Mouse (Mus musculus): ENCODE measurements around the gene Tmem210. TPM values are rescaled to one million over a fixed set of nuclear protein-coding genes. Genes with fewer than 3 reads are reported as not detected.

Gene Tmem210
- total and polyA plus RNA-seq, 3 experiments: not detected

DNA sequence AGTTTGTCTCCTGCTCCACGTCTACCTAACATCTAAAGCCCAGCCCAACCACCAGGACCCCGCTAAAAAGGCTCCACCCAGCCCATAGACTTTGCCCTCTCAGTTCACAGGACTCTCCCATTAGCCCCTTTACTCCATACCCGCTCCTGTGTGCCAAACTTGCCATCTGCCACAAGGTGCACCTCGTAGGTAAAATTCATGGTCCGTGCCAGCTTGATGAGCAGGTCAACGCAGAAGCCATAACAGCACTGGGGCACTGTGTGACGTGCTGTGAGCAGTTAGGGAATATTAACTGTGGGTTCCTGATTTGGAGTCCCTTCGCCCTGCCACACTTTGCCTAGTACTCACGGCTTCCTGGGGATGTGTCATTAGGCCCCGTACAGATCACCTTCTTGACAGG, 10.1 kb downstream of the Tmem210 start:
- no peaks in the 10 kb centered on the region for H3K79me2 ChIP-seq (replicated peaks; ENCODE audit: control insufficient read depth, extremely low read depth, insufficient read depth, poor library complexity, severe bottlenecking)
- in situ Hi-C loops (cut with MboI; ENCODE audit: low pct_ligation_motif_present, low pct_unique_long_range_greater_than_20kb, low sequenced_read_pairs) (no loop called here), dilution Hi-C loops (cut with MboI; ENCODE audit: extremely low pct_ligation_motif_present, extremely low pct_unique_long_range_greater_than_20kb, low sequenced_read_pairs) (no loop called here)
- no peak for DNase-seq (ENCODE audit: extremely low read depth)
- H3K27me3 ChIP-seq (replicated peaks): peaks cover 79% of the 10 kb centered on the region
- H3K9ac ChIP-seq (ENCODE audit: insufficient read depth, low read depth): no peak overlapping the region
- no peak overlapping the region for H3K27ac ChIP-seq (ENCODE audit: insufficient read depth, low read depth)
- H3K4me1 ChIP-seq (ENCODE audit: control insufficient read depth in 1 of 2, insufficient read depth in 2 of 2): no peaks in the 10 kb centered on the region
- peaks cover 4% of the 10 kb centered on the region for H3K9me3 ChIP-seq (replicated peaks; ENCODE audit: low read length)
- no peak overlapping the region for H3K4me3 ChIP-seq (replicated peaks in 1 of 3; ENCODE audit: low read depth in 2 of 3, low read length in 2 of 3, poor library complexity in 1 of 3)
- no peak for TF ChIP-seq UBTF (IDR thresholded peaks at IDR 0.05; ENCODE audit: low read depth, low read length)
- TF ChIP-seq ELF1 (IDR thresholded peaks at IDR 0.05; ENCODE audit: low read depth, low read length): no peak
- no peak for TF ChIP-seq TBP (conservative IDR thresholded peaks at IDR 0.05; ENCODE audit: low read depth, low read length)
- TF ChIP-seq NRF1 (IDR thresholded peaks at IDR 0.05; ENCODE audit: low read depth, low read length): no peak
- no peak for TF ChIP-seq BHLHE40 (IDR thresholded peaks at IDR 0.05; ENCODE audit: low read depth, low read length)
- TF ChIP-seq RCOR1 (conservative IDR thresholded peaks at IDR 0.05; ENCODE audit: low read depth, low read length): no peak
- TF ChIP-seq PAX5 (IDR thresholded peaks at IDR 0.05; ENCODE audit: low read length): no peak
- TF ChIP-seq JUND (conservative IDR thresholded peaks at IDR 0.05; ENCODE audit: low read depth, low read length): no peak
- no peak for TF ChIP-seq TCF12 (IDR thresholded peaks at IDR 0.05; ENCODE audit: low read depth, low read length)
- TF ChIP-seq NELFE (IDR thresholded peaks at IDR 0.05; ENCODE audit: low read depth, low read length): no peak
- H3K36me3 ChIP-seq (replicated peaks in 1 of 2; ENCODE audit: control insufficient read depth in 1 of 2, insufficient read depth in 1 of 2, low read length in 1 of 2): no peaks in the 10 kb centered on the region
- no peak overlapping the region for H3K4me2 ChIP-seq (ENCODE audit: insufficient read depth, low read depth, poor library complexity, severe bottlenecking)

DNA sequence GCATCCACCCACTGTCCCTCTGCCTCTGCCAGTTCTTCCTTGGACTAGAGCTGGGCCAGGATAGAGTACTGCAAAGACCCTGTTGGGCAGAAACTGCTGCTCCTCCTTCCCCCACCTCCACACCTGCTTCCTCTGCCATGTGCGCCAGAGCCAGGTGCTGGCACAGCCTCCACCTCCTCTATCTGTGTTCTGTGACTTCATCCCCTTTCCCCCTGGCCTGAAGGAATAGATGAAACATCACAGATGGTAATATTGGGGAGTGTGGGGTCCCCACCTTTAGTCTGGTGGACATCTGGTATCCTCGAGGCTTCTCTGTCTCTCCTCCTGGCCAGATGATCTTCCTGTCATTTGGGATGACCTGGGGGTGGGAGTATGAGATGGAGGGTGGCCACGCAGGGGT, 15.5 kb downstream of the Tmem210 start:
- Histone ChIP-seq H3K4me3 (replicated peaks in 1 of 3; ENCODE audit: low read depth in 2 of 3, low read length in 2 of 3, poor library complexity in 1 of 3) (no peak overlapping the region), H3K4me1 (ENCODE audit: control insufficient read depth in 1 of 2, insufficient read depth in 2 of 2) (peaks cover 8 to 9% of the 10 kb centered on the region in 2 experiments), H3K27me3 (replicated peaks) (peaks cover 77% of the 10 kb centered on the region), H3K36me3 (replicated peaks in 1 of 2; ENCODE audit: control insufficient read depth in 1 of 2, insufficient read depth in 1 of 2, low read length in 1 of 2) (no peaks in the 10 kb centered on the region), H3K27ac (ENCODE audit: insufficient read depth, low read depth) (no peak overlapping the region), H3K9me3 (replicated peaks; ENCODE audit: low read length) (peaks cover 4% of the 10 kb centered on the region), H3K79me2 (replicated peaks; ENCODE audit: control insufficient read depth, extremely low read depth, insufficient read depth, poor library complexity, severe bottlenecking) (no peaks in the 10 kb centered on the region), H3K4me2 (ENCODE audit: insufficient read depth, low read depth, poor library complexity, severe bottlenecking) (no peak overlapping the region), H3K9ac (ENCODE audit: insufficient read depth, low read depth) (no peak overlapping the region)
- dilution Hi-C loops (cut with MboI; ENCODE audit: extremely low pct_ligation_motif_present, extremely low pct_unique_long_range_greater_than_20kb, low sequenced_read_pairs) (no loop called here), in situ Hi-C loops (cut with MboI; ENCODE audit: low pct_ligation_motif_present, low pct_unique_long_range_greater_than_20kb, low sequenced_read_pairs) (no loop called here)
- no peak for TF ChIP-seq JUND (conservative IDR thresholded peaks at IDR 0.05; ENCODE audit: low read depth, low read length)
- TF ChIP-seq HCFC1 (IDR thresholded peaks at IDR 0.05; ENCODE audit: low read depth, low read length): no peak
- no peak for TF ChIP-seq EP300 (IDR thresholded peaks at IDR 0.05; ENCODE audit: low read length)
- no peak for TF ChIP-seq MYC (IDR thresholded peaks at IDR 0.05; ENCODE audit: low read depth, low read length)
- TF ChIP-seq JUN (IDR thresholded peaks at IDR 0.05; ENCODE audit: insufficient read depth, low read depth, low read length): no peak
- no peak for TF ChIP-seq NRF1 (IDR thresholded peaks at IDR 0.05; ENCODE audit: low read depth, low read length)
- TF ChIP-seq NELFE (IDR thresholded peaks at IDR 0.05; ENCODE audit: low read depth, low read length): no peak
- no peak for DNase-seq (ENCODE audit: extremely low read depth)
